Mouse (Mus musculus): Measurements from ENCODE around the gene Ppt2.

- TF ChIP-seq CTCF (IDR thresholded peaks at IDR 0.05) (no peak), EP300 (IDR thresholded peaks at IDR 0.05) (no peak)
These were observed 21.9 kb downstream of the Ppt2 start for GRCm38 (mm10) chr17:34606186-34607039.
